Mouse (Mus musculus) heart, adult 2 months (tissue): ENCODE data around the gene Psg20. TPM values are rescaled to one million over a fixed set of nuclear protein-coding genes. Genes with fewer than 3 reads are reported as not detected.
"Not testable (repeated sequence)": the region's sequence is repeated elsewhere in the genome, so short reads cannot be mapped to it uniquely, and the experiment has no call there.

Experiments
- DNase-seq, 2 experiments: peaks; one replicate each; pipeline ENCODE4 v3.0.0; 2021
- H3K27ac ChIP-seq: fragments of 200-600 bp; 2 replicates; pipeline ENCODE4 v1.8.1; 2022
- H3K27me3 ChIP-seq: fragments of 200-500 bp; 2 replicates; pipeline ENCODE4 v1.6.1; 2012; ENCODE audit warnings: mild to moderate bottlenecking, low read length, inconsistent platforms, mixed read lengths; ENCODE audit not compliant: control insufficient read depth, insufficient read depth
- H3K36me3 ChIP-seq: fragments of 200-500 bp; 2 replicates; pipeline ENCODE4 v1.6.1; 2012; ENCODE audit warnings: low read length, inconsistent platforms; ENCODE audit not compliant: control insufficient read depth, insufficient read depth
- H3K4me1 ChIP-seq: fragments of 200-500 bp; 2 replicates; pipeline ENCODE4 v1.6.1; 2011; ENCODE audit warnings: low read length; ENCODE audit not compliant: control insufficient read depth, insufficient read depth
- H3K4me3 ChIP-seq: fragments of 200-600 bp; 2 replicates; pipeline ENCODE4 v1.8.1; 2022
- H3K79me2 ChIP-seq: fragments of 200-500 bp; replicated peaks from 2 replicates; pipeline ENCODE4 v1.6.1; 2012; ENCODE audit warnings: mild to moderate bottlenecking, inconsistent platforms, low read length, moderate library complexity, mixed read lengths; ENCODE audit not compliant: control insufficient read depth, insufficient read depth
- H3K9ac ChIP-seq: fragments of 200-500 bp; 2 replicates; pipeline ENCODE4 v1.6.1; 2012; ENCODE audit warnings: low read depth, mild to moderate bottlenecking, control low read depth, inconsistent platforms, low read length, mixed read lengths
- CTCF ChIP-seq: fragments of 200-600 bp; IDR thresholded peaks from 2 replicates; pipeline ENCODE4 v1.8.1; 2022; ENCODE audit warnings: antibody characterized with exemption, mild to moderate bottlenecking, moderate library complexity
- EP300 ChIP-seq: fragments of 200-500 bp; IDR thresholded peaks from 2 replicates; pipeline ENCODE4 v1.6.1; 2011; ENCODE audit warnings: low read depth, low read length, control low read depth; ENCODE audit not compliant: insufficient read depth
- POLR2A ChIP-seq: fragments of 200-500 bp; IDR thresholded peaks from 2 replicates; pipeline ENCODE4 v1.6.1; 2011; ENCODE audit warnings: mild to moderate bottlenecking, low read depth, low read length, control low read depth; ENCODE audit not compliant: insufficient read depth
- WGBS: fragments of 180-500 bp; shearing (Covaris S2); methylation state at CpG from one replicate; pipeline ENCODE4 v1.1.7; 2018; 5-methylcytosine and 5-hydroxymethylcytosine counted together
- intact Hi-C: fragments of 180-260 bp; cut with DNase I; formaldehyde crosslinking; loops from one replicate; pipeline ENCODE4 v1.15.1; 2025
- polyA plus RNA-seq: library from polyadenylated mRNA; depleted of rRNA; stranded (reverse); fragments of >200 nt; gene quantifications from 2 replicates; pipeline ENCODE4 v1.2.3, GENCODE M21; 2012
- total RNA-seq, 2 experiments: library from RNA; stranded (reverse); gene quantifications; 2 replicates each; pipeline ENCODE4 v1.2.3; 2021

Psg20 gene
- total and polyA plus RNA-seq, 3 experiments: not detected

DNA sequence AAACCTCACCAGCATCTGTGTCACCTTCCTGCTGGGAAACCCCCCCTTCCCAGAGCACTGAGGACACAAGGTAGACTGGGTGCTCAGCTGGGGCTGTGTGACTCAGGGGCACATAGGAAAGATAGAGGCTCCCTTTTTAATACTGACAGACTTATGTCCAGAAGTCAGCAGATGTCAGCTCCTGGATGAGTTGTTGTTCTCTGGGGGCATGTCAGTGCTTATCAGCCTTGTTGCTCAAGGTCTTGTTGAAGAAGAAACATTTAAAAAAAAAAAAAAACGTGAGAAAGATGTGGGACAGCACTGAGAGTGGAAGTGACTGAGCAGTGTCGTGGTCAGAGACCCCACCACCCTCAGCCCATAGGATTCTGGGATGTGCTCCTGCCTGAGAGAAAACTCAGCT, 31.8 kb upstream of the Psg20 start, which contains the start of gene Psg22:
Psg22 (plus strand) TSS at position 301 of the 400 bp plus-strand sequence.
- TF ChIP-seq POLR2A (no peak), CTCF (no peak), EP300 (no peak)
- Histone ChIP-seq H3K4me3 (no peak within 1 kb of the TSS), H3K4me1 (no peaks in the 10 kb centered on the region), H3K36me3 (no peaks in the 10 kb centered on the region), H3K9ac (no peak within 1 kb of the TSS), H3K27ac (no peak within 1 kb of the TSS), H3K27me3 (no peaks in the 10 kb centered on the region), H3K79me2 (no peaks in the 10 kb centered on the region)
- intact Hi-C loops: no loop called here
- 37% methylated on average over 2 of the region's 2 CpGs for WGBS
- DNase-seq: no peak

DNA sequence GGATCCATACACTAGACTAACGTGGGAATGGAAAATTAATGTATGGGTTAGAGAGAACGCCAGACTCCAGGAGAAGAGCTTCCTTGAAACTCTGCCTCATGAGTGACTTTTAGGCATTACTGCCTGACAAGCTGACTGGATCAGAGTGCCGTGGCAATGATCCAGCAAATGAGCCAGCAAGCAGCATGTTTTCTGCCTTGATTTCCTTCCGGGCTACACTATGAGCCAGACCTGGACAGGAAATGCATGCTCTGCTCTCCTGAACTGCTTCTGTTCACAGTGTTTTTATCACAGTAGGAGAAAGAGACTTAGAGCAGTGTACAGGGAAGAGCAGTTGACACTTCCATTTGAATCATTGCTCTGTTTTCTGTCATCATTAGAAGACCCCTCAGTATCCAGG, 29.6 kb upstream of the Psg20 start:
- peak in 1 of 2 experiments; percentile 11 for DNase-seq
- H3K27me3 ChIP-seq: no peaks in the 10 kb centered on the region
- no peaks in the 10 kb centered on the region for H3K79me2 ChIP-seq
- TF ChIP-seq CTCF (no peak), POLR2A (no peak), EP300 (no peak)
- intact Hi-C loops: no loop called here
- no peak overlapping the region for H3K4me3 ChIP-seq
- H3K36me3 ChIP-seq: no peaks in the 10 kb centered on the region
- no peak overlapping the region for H3K9ac ChIP-seq
- peaks cover 2% of the 10 kb centered on the region for H3K4me1 ChIP-seq
- H3K27ac ChIP-seq: no peak overlapping the region
- WGBS: 29% methylated on average over 4 of the region's 4 CpGs

DNA sequence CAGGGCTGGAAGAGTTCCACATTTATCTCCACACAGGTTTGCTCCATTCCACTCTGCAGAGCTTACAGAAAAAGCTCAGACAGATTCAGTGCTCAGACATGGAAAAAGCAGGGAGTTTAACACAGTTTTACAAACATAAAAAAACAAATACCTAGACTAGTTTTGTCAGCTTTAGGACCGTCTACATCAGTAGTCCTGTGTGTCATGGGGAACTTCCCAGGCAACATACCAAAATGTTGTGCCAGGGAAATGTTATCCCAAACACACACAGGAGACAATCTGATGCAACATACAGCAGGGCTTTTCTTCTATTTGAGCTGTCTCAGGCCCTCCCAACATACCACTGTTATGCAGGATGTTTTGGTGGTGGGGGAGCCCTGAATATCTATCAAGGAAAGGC, 24.9 kb upstream of the Psg20 start:
- no peak for DNase-seq
- Histone ChIP-seq H3K79me2 (no peaks in the 10 kb centered on the region), H3K36me3 (no peaks in the 10 kb centered on the region), H3K4me3 (no peak overlapping the region), H3K27ac (no peak overlapping the region), H3K9ac (no peak overlapping the region), H3K4me1 (peaks cover 2% of the 10 kb centered on the region), H3K27me3 (no peaks in the 10 kb centered on the region)
- 39% methylated on average over 1 of the region's 1 CpGs for WGBS
- TF ChIP-seq CTCF (no peak), EP300 (no peak), POLR2A (no peak)
- intact Hi-C loops: loop anchor here (2.0 kb wide), 1 partner anchor 70 kb away; no protein-coding TSS in a partner anchor

DNA sequence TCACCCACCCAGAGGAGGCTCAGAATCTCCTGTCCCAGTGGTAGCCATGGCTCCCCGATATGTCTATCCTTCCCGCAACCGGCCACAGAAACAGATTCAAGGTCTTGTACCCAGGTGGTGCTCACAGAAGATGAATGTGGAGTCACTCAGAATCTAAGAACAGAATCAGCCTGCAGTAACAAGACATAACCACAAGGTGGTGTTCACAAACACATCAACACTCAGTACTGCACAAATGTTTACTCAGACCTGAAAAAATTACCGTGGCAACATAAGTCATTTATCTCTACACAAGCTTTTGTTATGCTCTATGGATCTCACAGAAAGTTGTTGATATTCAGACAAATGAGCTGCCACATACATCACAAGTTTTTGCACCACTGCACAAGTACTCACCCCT, 24.3 kb upstream of the Psg20 start:
- H3K27me3 ChIP-seq, H3K36me3 ChIP-seq, H3K27ac ChIP-seq, H3K79me2 ChIP-seq, H3K4me3 ChIP-seq, DNase-seq, H3K9ac ChIP-seq, H3K4me1 ChIP-seq: not testable (repeated sequence)
- intact Hi-C loops: loop anchor here (2.0 kb wide), 1 partner anchor 70 kb away; no protein-coding TSS in a partner anchor
- TF ChIP-seq CTCF: peak; percentile 69
- WGBS: 71% methylated on average over 4 of the region's 4 CpGs

DNA sequence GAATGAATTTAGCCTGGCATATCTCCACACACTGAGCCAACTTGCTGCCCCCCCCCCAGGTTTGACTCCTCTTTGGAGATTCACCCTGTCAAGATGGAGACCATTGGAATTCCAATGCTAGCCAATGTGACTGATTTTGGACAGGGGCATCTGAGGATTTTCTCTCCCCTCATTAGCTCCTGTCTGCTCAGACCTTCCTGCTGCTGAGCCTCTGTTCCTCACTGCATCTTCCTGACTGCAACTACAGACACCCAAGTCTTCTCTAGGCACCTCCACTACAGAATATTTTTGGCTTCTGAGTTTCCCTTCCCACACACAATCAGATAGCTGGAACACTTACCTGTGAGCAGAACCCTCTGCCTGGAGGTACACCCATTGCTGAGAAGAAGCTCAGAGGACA, 399 bp downstream of the Psg20 start:
- DNase-seq: no peak
- no peak overlapping the region for H3K27ac ChIP-seq
- no peaks in the 10 kb centered on the region for H3K27me3 ChIP-seq
- H3K4me3 ChIP-seq: no peak overlapping the region
- no peak for TF ChIP-seq POLR2A
- TF ChIP-seq EP300: no peak
- no peak for TF ChIP-seq CTCF
- no peaks in the 10 kb centered on the region for H3K36me3 ChIP-seq
- no peak overlapping the region for H3K9ac ChIP-seq
- H3K79me2 ChIP-seq: no peaks in the 10 kb centered on the region
- H3K4me1 ChIP-seq: no peaks in the 10 kb centered on the region
- intact Hi-C loops: no loop called here

DNA sequence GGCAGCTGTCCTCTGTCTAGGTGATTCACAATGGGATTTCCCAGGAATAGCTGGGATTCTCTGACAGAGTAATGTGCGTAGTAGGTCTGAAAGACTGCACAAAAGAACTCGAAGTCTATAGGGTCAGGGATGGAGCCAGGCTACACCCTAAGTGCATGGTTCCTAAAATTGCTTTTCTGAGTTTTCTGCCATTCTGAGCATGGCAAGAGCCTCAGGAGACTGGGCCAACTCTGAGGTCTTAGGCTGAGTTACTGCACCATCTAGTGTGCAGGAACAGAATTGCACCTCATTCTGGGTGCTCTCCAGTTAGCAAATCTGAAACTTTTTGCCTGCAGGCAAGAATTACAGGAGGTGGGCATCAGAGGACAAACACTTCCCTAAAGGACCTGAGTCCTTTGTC, 6.2 kb downstream of the Psg20 start:
- Histone ChIP-seq H3K4me3 (no peak overlapping the region), H3K4me1 (no peaks in the 10 kb centered on the region), H3K27me3 (no peaks in the 10 kb centered on the region), H3K79me2 (no peaks in the 10 kb centered on the region), H3K9ac (no peak overlapping the region), H3K36me3 (no peaks in the 10 kb centered on the region), H3K27ac (no peak overlapping the region)
- intact Hi-C loops: no loop called here
- DNase-seq: no peak
- no peak for TF ChIP-seq POLR2A
- no peak for TF ChIP-seq EP300
- TF ChIP-seq CTCF: peak; percentile 80
- WGBS: 39% methylated on average over 2 of the region's 2 CpGs

DNA sequence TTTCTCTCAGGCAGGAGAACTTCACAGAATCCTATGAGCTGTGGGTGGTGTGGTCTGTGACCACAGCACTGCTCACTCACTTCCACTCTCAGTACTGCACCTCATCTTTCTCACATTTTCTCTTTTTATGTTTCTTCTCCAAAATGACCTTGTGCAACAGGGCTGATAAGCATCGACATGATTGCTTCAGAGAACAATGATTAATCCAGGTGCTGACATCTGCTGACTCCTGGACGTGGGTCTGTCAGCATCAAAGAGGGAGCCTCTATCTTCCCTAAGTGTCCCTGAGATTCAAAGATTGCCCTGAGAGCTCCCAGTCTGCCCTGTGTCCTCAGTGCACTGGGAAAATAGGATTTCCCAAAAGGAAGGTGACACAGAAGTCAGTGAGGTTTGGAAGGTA, 29.4 kb downstream of the Psg20 start, which contains the start of gene Psg21:
Psg21 (minus strand) TSS at position 101 of the 400 bp plus-strand sequence.
- H3K36me3 ChIP-seq, H3K27me3 ChIP-seq, H3K9ac ChIP-seq, intact Hi-C loops, DNase-seq, H3K79me2 ChIP-seq, H3K4me3 ChIP-seq, H3K27ac ChIP-seq, H3K4me1 ChIP-seq: not testable (repeated sequence)
- WGBS: 52% methylated on average over 2 of the region's 2 CpGs

DNA sequence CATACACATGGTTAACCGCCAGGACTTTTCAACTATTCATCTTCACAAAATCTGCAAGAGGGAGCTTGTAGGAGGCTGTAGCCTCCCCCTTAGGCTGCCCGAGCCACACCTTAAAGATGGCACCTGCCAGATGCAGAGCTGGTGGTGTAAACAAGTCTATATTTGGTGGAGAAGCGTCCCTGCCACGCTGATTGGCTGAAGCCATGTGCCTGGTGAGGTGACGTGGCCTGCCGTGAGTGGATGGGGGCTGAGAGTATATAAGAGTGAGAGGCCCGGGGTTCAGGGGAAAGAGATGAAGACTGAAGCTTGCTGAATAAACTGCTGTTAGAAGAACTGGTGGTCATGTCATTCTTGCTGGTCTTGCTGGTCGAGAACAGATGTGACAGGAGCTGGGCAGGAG, 59.1 kb downstream of the Psg20 start:
- H3K36me3 ChIP-seq, DNase-seq, H3K4me3 ChIP-seq, H3K9ac ChIP-seq, H3K27me3 ChIP-seq, H3K4me1 ChIP-seq, intact Hi-C loops, H3K27ac ChIP-seq, H3K79me2 ChIP-seq: not testable (repeated sequence)
- WGBS: 64% methylated on average over 8 of the region's 8 CpGs
